8 mouse cellular contexts compared by ENCODE assay signal in the genomic region with DNA sequence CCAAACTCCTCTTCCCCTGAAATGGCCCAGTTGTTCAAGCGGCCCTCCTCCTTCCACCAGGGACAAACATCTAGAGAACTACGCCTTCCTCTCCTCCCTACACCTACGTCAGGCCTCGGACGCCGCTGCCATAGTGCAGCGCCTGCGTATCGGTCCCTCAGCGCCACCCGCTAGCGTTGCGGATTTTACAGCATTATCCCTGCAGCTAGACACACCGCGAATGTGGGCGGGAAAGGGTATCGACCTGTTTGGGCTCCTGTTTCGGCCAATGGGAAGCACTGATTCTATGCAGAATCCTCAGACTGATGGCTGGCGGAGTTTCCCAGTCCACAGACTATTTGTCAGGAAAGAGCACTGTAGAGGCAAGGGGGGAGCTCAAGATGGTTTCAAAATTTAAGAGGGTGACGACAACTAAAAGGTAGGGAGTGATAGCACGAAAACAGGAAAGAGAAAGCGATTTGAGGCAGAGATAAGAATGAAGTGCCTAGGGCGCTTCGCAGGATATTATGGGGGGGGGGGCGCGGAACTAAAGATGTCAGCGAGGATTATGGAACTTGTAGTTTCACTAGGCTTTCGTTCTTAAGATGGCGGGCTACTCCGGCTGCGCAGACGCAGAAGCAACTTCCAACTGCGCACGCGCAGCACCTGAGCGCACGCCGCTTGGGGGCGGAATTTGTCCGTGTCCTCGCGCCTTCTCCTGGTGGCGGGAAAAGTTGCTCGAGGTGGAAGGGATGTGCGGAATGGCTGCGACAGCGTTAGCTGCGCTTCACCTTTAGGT. TPM values are rescaled to one million over a fixed set of nuclear protein-coding genes. Genes with fewer than 3 reads are reported as not detected.
DNase-seq lines count a peak whose midpoint lies in the region; ATAC-seq and TF ChIP-seq lines count a peak whose summit lies in the region.

A gene (minus strand): TSS at position 505 of the 778 bp plus-strand sequence.
A gene (plus strand): TSS at position 648 of the 778 bp plus-strand sequence.

- peak within 1 kb of the TSS; percentile 98 for H3K27ac ChIP-seq in embryonic facial prominence, embryonic 13.5 days
- peak within 1 kb of the TSS; percentile 97 for H3K27ac ChIP-seq in heart, adult 2 months
- H3K27ac ChIP-seq in limb, embryonic 13.5 days, result peak within 1 kb of the TSS; percentile 98
- H3K27ac ChIP-seq in midbrain, embryonic 16.5 days (ENCODE audit: low read length), result peak within 1 kb of the TSS; percentile 96

- TF ChIP-seq POLR2A in heart, adult 2 months (IDR thresholded peaks at IDR 0.05; ENCODE audit: insufficient read depth, low read depth, low read length), result peak; percentile 77

- DNase-seq in 3134 (ENCODE audit: extremely low read depth, insufficient read length, low spot score), result peak; percentile 76
- DNase-seq in adrenal gland, postnatal 36 days, result peak; percentile 95 to 96
- peak; percentile 96 to 98 for DNase-seq in heart, adult 2 months
- peak; percentile 95 to 96 for DNase-seq in kidney, adult 8-10 months
- DNase-seq in spleen, postnatal 10 days (ENCODE audit: low spot score in 2 of 2), result peak; percentile 95

- peak; percentile 85 for TF ChIP-seq EP300 in heart, adult 2 months (IDR thresholded peaks at IDR 0.05; ENCODE audit: insufficient read depth, low read depth, low read length)

- peak within 1 kb of the TSS; percentile 97 for H3K9ac ChIP-seq in embryonic facial prominence, embryonic 13.5 days
- H3K9ac ChIP-seq in heart, adult 2 months (ENCODE audit: low read depth, low read length), result peak within 1 kb of the TSS; percentile 81
- H3K9ac ChIP-seq in limb, embryonic 13.5 days, result peak within 1 kb of the TSS; percentile 98
- H3K9ac ChIP-seq in midbrain, embryonic 16.5 days (ENCODE audit: low read depth, low read length), result peak within 1 kb of the TSS; percentile 70

- peak within 1 kb of the TSS; percentile 94 for H3K4me2 ChIP-seq in embryonic facial prominence, embryonic 13.5 days
- H3K4me2 ChIP-seq in limb, embryonic 13.5 days (replicated peaks), result peak within 1 kb of the TSS; percentile 92
- peak within 1 kb of the TSS; percentile 70 for H3K4me2 ChIP-seq in midbrain, embryonic 16.5 days (ENCODE audit: low read length)

- under 1% methylated on average over 48 of the region's 48 CpGs for WGBS in embryonic facial prominence, embryonic 13.5 days
- under 1% methylated on average over 48 of the region's 48 CpGs for WGBS in heart, adult 2 months
- WGBS in limb, embryonic 13.5 days, result under 1% methylated on average over 48 of the region's 48 CpGs
- under 1% methylated on average over 48 of the region's 48 CpGs for WGBS in midbrain, embryonic 16.5 days

- H3K79me2 ChIP-seq in heart, adult 2 months (replicated peaks; ENCODE audit: control insufficient read depth, insufficient read depth, low read length), result peaks cover 4% of the 10 kb centered on the region; the same call in 1 of the 2 replicates

- H3K27me3 ChIP-seq in embryonic facial prominence, embryonic 13.5 days, result no peaks in the 10 kb centered on the region
- H3K27me3 ChIP-seq in heart, adult 2 months (ENCODE audit: control insufficient read depth, insufficient read depth, low read length), result no peaks in the 10 kb centered on the region
- no peaks in the 10 kb centered on the region for H3K27me3 ChIP-seq in limb, embryonic 13.5 days
- no peaks in the 10 kb centered on the region for H3K27me3 ChIP-seq in midbrain, embryonic 16.5 days (ENCODE audit: control insufficient read depth, insufficient read depth, low read depth, low read length)

- peak; percentile 83 for TF ChIP-seq CTCF in heart, adult 2 months (IDR thresholded peaks at IDR 0.05)

- intact Hi-C loops in heart, adult 2 months (cut with DNase I), result loop anchor here (2.0 to 10.0 kb wide), 4 partner anchors 255 to 803 kb away; a partner anchor contains a TSS

- peak within 1 kb of the TSS; percentile 89 for H3K4me3 ChIP-seq in embryonic facial prominence, embryonic 13.5 days
- H3K4me3 ChIP-seq in heart, adult 2 months, result peak within 1 kb of the TSS; percentile 64
- peak within 1 kb of the TSS; percentile 85 for H3K4me3 ChIP-seq in limb, embryonic 13.5 days
- peak within 1 kb of the TSS; percentile 79 for H3K4me3 ChIP-seq in midbrain, embryonic 16.5 days (ENCODE audit: low read depth, low read length)

- peaks cover 36% of the 10 kb centered on the region for H3K4me1 ChIP-seq in embryonic facial prominence, embryonic 13.5 days
- peaks cover 19% of the 10 kb centered on the region for H3K4me1 ChIP-seq in heart, adult 2 months (ENCODE audit: control insufficient read depth, insufficient read depth, low read length)
- peaks cover 32% of the 10 kb centered on the region for H3K4me1 ChIP-seq in limb, embryonic 13.5 days
- peaks cover 33% of the 10 kb centered on the region for H3K4me1 ChIP-seq in midbrain, embryonic 16.5 days (ENCODE audit: control insufficient read depth, insufficient read depth, low read length)

- H3K36me3 ChIP-seq in embryonic facial prominence, embryonic 13.5 days, result peaks cover 27% of the 10 kb centered on the region
- H3K36me3 ChIP-seq in heart, adult 2 months (ENCODE audit: control insufficient read depth, insufficient read depth, low read length), result peaks cover 11% of the 10 kb centered on the region
- peaks cover 26% of the 10 kb centered on the region for H3K36me3 ChIP-seq in limb, embryonic 13.5 days
- H3K36me3 ChIP-seq in midbrain, embryonic 16.5 days (ENCODE audit: control insufficient read depth, insufficient read depth, low read length), result peaks cover 9% of the 10 kb centered on the region

- H3K9me3 ChIP-seq in embryonic facial prominence, embryonic 13.5 days, result no peaks in the 10 kb centered on the region
- H3K9me3 ChIP-seq in limb, embryonic 13.5 days, result no peaks in the 10 kb centered on the region
- no peaks in the 10 kb centered on the region for H3K9me3 ChIP-seq in midbrain, embryonic 16.5 days (replicated peaks; ENCODE audit: control insufficient read depth, low read length, poor library complexity, severe bottlenecking)

- ATAC-seq in embryonic facial prominence, embryonic 13.5 days (ENCODE audit: insufficient number of reproducible peaks, insufficient read depth, low FRiP score, low TSS enrichment, low read depth), result peak; percentile 48
- peak; percentile 49 for ATAC-seq in limb, embryonic 13.5 days (ENCODE audit: low FRiP score, low read depth)
- peak; percentile 82 for ATAC-seq in midbrain, embryonic 16.5 days

RNA-seq across cellular contexts. Expression of the first gene that starts in this region (rescaled TPM):
- total RNA-seq in adrenal gland, postnatal 36 days (2021), result 10 to 100 TPM; 52.0 to 56.4 TPM
- 14.2 and 14.7 TPM in 2 replicates for polyA plus RNA-seq in embryonic facial prominence, embryonic 13.5 days (2015; fragmentation: Nextera tagmentation; extraction: Ambion mirVana)
- 10 to 100 TPM; 21.3 to 26.0 TPM for total RNA-seq in heart, adult 2 months (2021)
- 24.1 and 31.5 TPM in 2 replicates for polyA plus RNA-seq in heart, adult 2 months (2012; rRNA removed)
- 11.7 and 11.8 TPM in 2 replicates for polyA plus RNA-seq in limb, embryonic 13.5 days (2015; fragmentation: Nextera tagmentation; extraction: Ambion mirVana)
- 10.4 and 11.6 TPM in 2 replicates for polyA plus RNA-seq in midbrain, embryonic 16.5 days (2015; fragmentation: Nextera tagmentation; extraction: Ambion mirVana)

RNA-seq across cellular contexts. Expression of the second gene that starts in this region (rescaled TPM):
- total RNA-seq in adrenal gland, postnatal 36 days (2021), result 1 to 10 TPM; 2.3 to 3.0 TPM
- polyA plus RNA-seq in embryonic facial prominence, embryonic 13.5 days (2015; fragmentation: Nextera tagmentation; extraction: Ambion mirVana), result 36.1 and 39.7 TPM in 2 replicates
- total RNA-seq in heart, adult 2 months (2021), result under 1 TPM; 0.44 to 0.52 TPM
- polyA plus RNA-seq in heart, adult 2 months (2012; rRNA removed), result 0.39 and 0.50 TPM in 2 replicates
- 35.3 and 36.0 TPM in 2 replicates for polyA plus RNA-seq in limb, embryonic 13.5 days (2015; fragmentation: Nextera tagmentation; extraction: Ambion mirVana)
- 11.6 and 13.1 TPM in 2 replicates for polyA plus RNA-seq in midbrain, embryonic 16.5 days (2015; fragmentation: Nextera tagmentation; extraction: Ambion mirVana)

Comparison
In these comparisons a context has a peak if more than half of its experiments do, and no peak if none do; other contexts are left out.
1. Peak in every context shown above with its lines: DNase-seq, ATAC-seq, H3K4me3 ChIP-seq and H3K27ac ChIP-seq.